Mouse (Mus musculus) lung, embryonic 14.5 days (tissue): ENCODE results near the gene Mark1. TPM values are rescaled to one million over a fixed set of nuclear protein-coding genes. Genes with fewer than 3 reads are reported as not detected.

Experiments
- ATAC-seq: fragments of 200-750 bp; cut with Nextera tagmentation; 2 replicates; pipeline ENCODE4 v1.8.0; 2017; ENCODE audit warnings: mild to moderate bottlenecking, moderate TSS enrichment, moderate library complexity; ENCODE audit not compliant: insufficient read depth
- DNase-seq: peaks from one replicate; pipeline ENCODE4 v3.0.0-alpha.2; 2015
- H3K27ac ChIP-seq: fragments of 300-500 bp; sonication (generic); 2 replicates; pipeline ENCODE4 v1.5.1; 2014; ENCODE audit warnings: low read depth, mild to moderate bottlenecking, moderate library complexity
- H3K27me3 ChIP-seq: fragments of 300-500 bp; sonication (generic); 2 replicates; pipeline ENCODE4 v1.6.1; 2014; ENCODE audit warnings: low read length, control low read depth; ENCODE audit not compliant: insufficient read depth
- H3K36me3 ChIP-seq: fragments of 300-500 bp; sonication (generic); 2 replicates; pipeline ENCODE4 v1.6.1; 2014; ENCODE audit warnings: control low read depth; ENCODE audit not compliant: insufficient read depth
- H3K4me1 ChIP-seq: fragments of 300-500 bp; sonication (generic); 2 replicates; pipeline ENCODE4 v1.6.1; 2014; ENCODE audit warnings: antibody characterized with exemption, control low read depth; ENCODE audit not compliant: insufficient read depth
- H3K4me2 ChIP-seq: fragments of 300-500 bp; sonication (generic); 2 replicates; pipeline ENCODE4 v1.6.1; 2014; ENCODE audit warnings: mild to moderate bottlenecking
- H3K4me3 ChIP-seq: fragments of 300-500 bp; sonication (generic); 2 replicates; pipeline ENCODE4 v1.5.1; 2014; ENCODE audit warnings: low read depth, low read length
- H3K9ac ChIP-seq: fragments of 300-500 bp; sonication (generic); 2 replicates; pipeline ENCODE4 v1.6.1; 2014
- H3K9me3 ChIP-seq: fragments of 300-500 bp; sonication (generic); 2 replicates; pipeline ENCODE4 v1.6.1; 2016; ENCODE audit warnings: low read depth, low read length, control low read depth
- CTCF ChIP-seq: IDR thresholded peaks from 2 replicates; pipeline ENCODE4 v1.5.1; 2016; ENCODE audit warnings: antibody characterized with exemption, low read depth
- WGBS: fragments of 180-500 bp; shearing (Covaris S2); extraction: QIAGEN DNeasy Blood & Tissue Kit; methylation state at CpG from one replicate; pipeline ENCODE4 v1.1.7; 2014; 5-methylcytosine and 5-hydroxymethylcytosine counted together
- polyA plus RNA-seq: library from polyadenylated mRNA; unstranded; fragments of >200 nt; fragmentation: Nextera tagmentation; extraction: Ambion mirVana; gene quantifications from 2 replicates; pipeline ENCODE4 v1.2.1, GENCODE M21; 2014

Mark1 gene
- polyA plus RNA-seq, 1 experiment from 2014 or later = 3.0 TPM

DNA sequence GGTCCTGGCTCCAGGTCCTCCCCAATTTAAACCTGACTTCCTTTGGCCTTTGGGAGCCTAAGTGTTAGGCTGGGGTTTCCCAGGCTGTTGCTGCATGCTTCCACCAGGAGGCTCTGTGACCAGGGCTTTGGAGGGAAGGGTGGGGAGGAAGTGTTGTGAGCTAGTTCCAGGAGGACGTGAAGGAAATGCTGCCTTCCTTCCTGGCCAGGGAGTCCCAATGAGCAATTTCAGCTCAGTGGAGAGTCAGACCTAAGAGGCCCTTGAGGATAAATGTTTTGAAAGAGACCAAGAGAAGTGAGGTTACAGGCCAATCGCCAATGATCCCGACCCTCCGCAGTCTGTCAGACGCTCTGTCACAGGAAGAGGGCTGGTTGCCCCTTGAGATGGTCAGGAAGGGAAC, 146.0 kb downstream of the Mark1 start:
- Histone ChIP-seq H3K27ac (0 out of 2 replicates have a peak overlapping the region, but pooled peaks have one; percentile 1), H3K4me3 (no peak overlapping the region), H3K4me1 (0 out of 2 replicates have a peak, but pooled peaks cover 3% of the 10 kb centered on the region), H3K9ac (0 out of 2 replicates have a peak overlapping the region, but pooled peaks have one; percentile 5), H3K27me3 (no peaks in the 10 kb centered on the region), H3K36me3 (no peaks in the 10 kb centered on the region), H3K4me2 (peak overlapping the region; percentile 44), H3K9me3 (no peaks in the 10 kb centered on the region)
- 16% methylated on average over 5 of the region's 5 CpGs for WGBS
- ATAC-seq = peak; percentile 67; the same call in 1 of the 2 replicates
- peak; percentile 76 for DNase-seq
- peak; percentile 90 for TF ChIP-seq CTCF

DNA sequence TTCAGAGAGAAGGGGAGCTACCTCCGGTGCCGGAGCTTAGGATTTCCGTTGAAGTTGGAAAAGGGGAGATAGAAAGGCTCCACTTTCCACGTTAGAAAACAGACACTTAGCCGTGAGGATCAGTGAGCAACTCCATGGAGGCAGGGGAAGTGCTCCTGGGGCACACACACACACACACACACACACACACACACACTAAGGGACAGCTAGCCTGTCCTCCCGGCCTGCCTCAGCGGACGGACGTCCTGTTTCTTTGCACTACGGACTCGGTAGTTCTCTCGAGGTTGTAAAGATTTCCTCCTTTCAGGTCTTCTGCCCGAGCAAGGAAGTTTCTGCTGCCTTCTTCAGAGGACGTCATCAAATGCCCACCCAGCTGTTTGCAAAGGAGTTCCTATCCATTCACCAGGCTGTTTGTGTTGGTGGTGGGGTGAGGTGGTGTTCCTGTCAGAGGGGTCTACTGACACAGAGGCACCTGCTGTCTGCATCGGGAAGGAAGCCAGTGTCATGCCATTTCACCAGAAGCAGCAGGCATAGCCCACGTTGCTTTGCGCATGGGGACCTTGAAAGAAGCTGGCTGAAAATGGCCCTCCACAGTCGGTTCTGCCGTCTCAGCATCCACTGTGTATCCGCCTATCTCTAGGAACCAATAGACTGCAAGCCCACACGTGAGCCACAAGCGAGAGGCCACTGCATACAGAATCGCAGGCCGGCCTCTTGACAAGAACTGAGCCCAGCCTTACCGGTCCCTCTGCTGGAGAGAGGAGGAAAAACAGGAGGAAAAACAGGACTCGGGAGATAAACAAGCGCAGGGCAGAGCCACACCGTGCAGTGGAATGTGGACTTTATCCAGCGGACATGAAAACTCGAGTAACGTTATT, 147.4 kb downstream of the Mark1 start:
- TF ChIP-seq CTCF = peak; percentile 83
- DNase-seq = peak; percentile 91
- Histone ChIP-seq H3K27ac (peak overlapping the region; percentile 47), H3K9me3 (no peaks in the 10 kb centered on the region), H3K4me3 (no peak overlapping the region), H3K4me2 (peak overlapping the region; percentile 51), H3K36me3 (no peaks in the 10 kb centered on the region), H3K27me3 (0 out of 2 replicates have a peak, but pooled peaks cover 4% of the 10 kb centered on the region), H3K9ac (no peak overlapping the region), H3K4me1 (0 out of 2 replicates have a peak, but pooled peaks cover 3% of the 10 kb centered on the region)
- ATAC-seq = peak; percentile 89
- WGBS = 9% methylated on average over 31 of the region's 31 CpGs

DNA sequence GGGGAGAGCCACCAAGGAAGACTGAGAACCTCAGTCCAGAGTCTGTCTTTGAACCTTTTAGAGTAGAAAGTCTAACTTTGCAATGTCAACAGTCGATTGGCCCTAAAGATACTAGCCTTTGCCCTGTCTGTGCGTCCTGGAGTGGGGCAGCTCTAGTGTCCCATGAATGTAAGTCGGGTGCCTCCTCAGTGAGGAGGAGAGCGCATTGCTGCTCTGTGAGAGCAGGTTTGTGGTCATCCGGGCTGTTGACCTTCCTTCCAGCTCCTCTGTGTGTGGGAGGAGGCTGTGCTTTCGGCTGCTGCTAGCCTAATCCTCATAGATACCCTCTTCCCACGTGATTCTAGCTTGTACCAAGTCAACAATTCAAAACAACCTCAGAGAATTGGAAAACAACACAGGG, 148.2 kb downstream of the Mark1 start:
- 0 out of 2 replicates have a peak, but pooled peaks cover 4% of the 10 kb centered on the region for H3K27me3 ChIP-seq
- ATAC-seq (no peak), DNase-seq (peak; percentile 9)
- 31% methylated on average over 7 of the region's 7 CpGs for WGBS
- H3K36me3 ChIP-seq = no peaks in the 10 kb centered on the region
- no peak overlapping the region for H3K27ac ChIP-seq
- TF ChIP-seq CTCF = no peak
- 0 out of 2 replicates have a peak, but pooled peaks cover 3% of the 10 kb centered on the region for H3K4me1 ChIP-seq
- no peaks in the 10 kb centered on the region for H3K9me3 ChIP-seq
- H3K4me2 ChIP-seq = no peak overlapping the region
- H3K4me3 ChIP-seq = no peak overlapping the region
- H3K9ac ChIP-seq = no peak overlapping the region

DNA sequence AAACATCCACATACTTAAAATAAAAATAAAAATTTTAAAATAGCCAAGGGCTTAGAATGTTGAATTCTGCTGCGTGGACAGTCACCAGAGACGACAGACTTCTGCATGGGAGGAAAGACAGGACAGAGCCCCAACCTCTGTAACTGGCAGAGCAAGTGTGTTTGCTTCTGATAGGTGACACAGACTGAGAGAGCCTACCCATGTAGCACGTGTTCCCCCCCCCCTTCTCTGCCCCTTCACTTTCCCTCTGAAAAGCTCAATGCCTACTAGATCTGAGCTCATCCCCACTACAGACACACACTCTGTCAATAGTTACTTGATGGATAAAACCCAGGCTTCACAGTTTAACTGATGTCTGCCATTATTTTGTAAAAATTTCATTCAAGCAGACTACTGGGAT, 152.4 kb downstream of the Mark1 start:
- Histone ChIP-seq H3K27ac (no peak overlapping the region), H3K4me2 (peak overlapping the region; percentile 96)
- ATAC-seq = no peak

More for the DNA sequence above, 152.4 kb downstream of the Mark1 start:
- no peak for DNase-seq
- Histone ChIP-seq H3K36me3 (no peaks in the 10 kb centered on the region), H3K27me3 (0 out of 2 replicates have a peak, but pooled peaks cover 4% of the 10 kb centered on the region), H3K9me3 (no peaks in the 10 kb centered on the region), H3K4me1 (peaks cover 7% of the 10 kb centered on the region; the same call in 1 of the 2 replicates), H3K4me3 (peak overlapping the region; percentile 80; the same call in 1 of the 2 replicates), H3K9ac (no peak overlapping the region)
- 39% methylated on average over 3 of the region's 3 CpGs for WGBS
- TF ChIP-seq CTCF = no peak

Other genes with a start within 250 kb of the Mark1 start
- not detected in 2 replicates for gene Marc1, start 188.3 kb downstream of the Mark1 start, polyA plus RNA-seq
- 152 and 163 TPM in 2 replicates for gene Marc2, start 153.1 kb downstream of the Mark1 start, polyA plus RNA-seq
- gene C130074G19Rik, start 116.4 kb downstream of the Mark1 start, polyA plus RNA-seq = 2.5 and 3.0 TPM in 2 replicates
- gene Rab3gap2, start 204.5 kb upstream of the Mark1 start, polyA plus RNA-seq = 21.9 and 22.0 TPM in 2 replicates